Mouse (Mus musculus) thymus, adult 2 months (tissue): ENCODE data around the gene Crtap. TPM values are rescaled to one million over a fixed set of nuclear protein-coding genes. Genes with fewer than 3 reads are reported as not detected.

Experiments used
- DNase-seq: peaks from one replicate; pipeline ENCODE4 v3.0.0; 2021
- H3K27ac ChIP-seq: fragments of 200-500 bp; 2 replicates; pipeline ENCODE4 v1.5.1; 2012; ENCODE audit warnings: low read length, control low read depth; ENCODE audit not compliant: control insufficient read depth, insufficient read depth
- H3K27me3 ChIP-seq: fragments of 200-500 bp; 2 replicates; pipeline ENCODE4 v1.6.1; 2012; ENCODE audit warnings: mild to moderate bottlenecking, low read length, moderate library complexity, mixed read lengths; ENCODE audit not compliant: control insufficient read depth, insufficient read depth
- H3K36me3 ChIP-seq: fragments of 200-500 bp; 2 replicates; pipeline ENCODE4 v1.6.1; 2012; ENCODE audit warnings: mild to moderate bottlenecking, low read length, moderate library complexity; ENCODE audit not compliant: control insufficient read depth, insufficient read depth
- H3K4me1 ChIP-seq: fragments of 200-500 bp; replicated peaks from 2 replicates; pipeline ENCODE4 v1.6.1; 2012; ENCODE audit warnings: low read length; ENCODE audit not compliant: control insufficient read depth, insufficient read depth
- H3K4me3 ChIP-seq: fragments of 200-500 bp; 2 replicates; pipeline ENCODE4 v1.5.1; 2012; ENCODE audit warnings: mild to moderate bottlenecking, low read length, control low read depth, moderate library complexity; ENCODE audit not compliant: control insufficient read depth, insufficient read depth
- CTCF ChIP-seq: fragments of 200-500 bp; IDR thresholded peaks from 2 replicates; pipeline ENCODE4 v1.5.1; 2012; ENCODE audit warnings: mild to moderate bottlenecking, control low read depth, low read length, moderate library complexity, borderline replicate concordance; ENCODE audit not compliant: control insufficient read depth, poor library complexity, insufficient read depth; ENCODE audit errors: extremely low read depth
- POLR2A ChIP-seq: fragments of 200-500 bp; IDR thresholded peaks from 2 replicates; pipeline ENCODE4 v1.6.1; 2012; ENCODE audit warnings: mild to moderate bottlenecking, low read length, control low read depth, moderate library complexity; ENCODE audit not compliant: control insufficient read depth, poor library complexity, insufficient read depth; ENCODE audit errors: extremely low read depth
- WGBS: fragments of 180-500 bp; shearing (Covaris S2); methylation state at CpG from one replicate; pipeline ENCODE4 v1.1.7; 2018; 5-methylcytosine and 5-hydroxymethylcytosine counted together
- polyA plus RNA-seq: library from polyadenylated mRNA; depleted of rRNA; stranded (reverse); fragments of >200 nt; gene quantifications from 2 replicates; pipeline ENCODE4 v1.2.3, GENCODE M21; 2012; rRNA removed

The Crtap gene
- 33.8 and 34.0 TPM in 2 replicates for polyA plus RNA-seq

- no peak within 1 kb of the TSS for H3K27ac ChIP-seq
- WGBS = 3% methylated on average over 95 of the region's 96 CpGs
- TF ChIP-seq CTCF = no peak
- TF ChIP-seq POLR2A = no peak
- H3K36me3 ChIP-seq = no peaks in the 10 kb centered on the region
- H3K4me3 ChIP-seq = peak within 1 kb of the TSS; percentile 83
- H3K4me1 ChIP-seq = 0 out of 2 replicates have a peak, but pooled peaks cover 2% of the 10 kb centered on the region
- peak; percentile 65 for DNase-seq
- no peaks in the 10 kb centered on the region for H3K27me3 ChIP-seq
These were observed at the start of gene Crtap for GRCm38 (mm10) chr9:114389905-114390748. Gene Crtap (minus strand): TSS chr9:114390675.

- no peak for TF ChIP-seq CTCF
- no peak for TF ChIP-seq POLR2A
These were observed 45.2 kb upstream of the Crtap start for GRCm38 (mm10) chr9:114435668-114436067.

GRCm38 (mm10) chr9:114428103-114428834 is 37.8 kb upstream of the Crtap start:
- H3K27me3 ChIP-seq = no peaks in the 10 kb centered on the region
- TF ChIP-seq CTCF (no peak), POLR2A (no peak)
- no peaks in the 10 kb centered on the region for H3K36me3 ChIP-seq
- no peak overlapping the region for H3K4me3 ChIP-seq
- no peak for DNase-seq
- peaks cover 40% of the 10 kb centered on the region for H3K4me1 ChIP-seq
- H3K27ac ChIP-seq = peak overlapping the region; percentile 69
- WGBS = 77% methylated on average over 12 of the region's 12 CpGs

More at GRCm38 (mm10) chr9:114435668-114436067, 45.2 kb upstream of the Crtap start:
- Histone ChIP-seq H3K27me3 (no peaks in the 10 kb centered on the region), H3K36me3 (no peaks in the 10 kb centered on the region), H3K4me3 (no peak overlapping the region), H3K4me1 (peaks cover 26% of the 10 kb centered on the region), H3K27ac (peak overlapping the region; percentile 41; the same call in 1 of the 2 replicates)
- WGBS = 66% methylated on average over 2 of the region's 2 CpGs
- DNase-seq = peak; percentile 48

- DNase-seq = no peak
- Histone ChIP-seq H3K27me3 (no peaks in the 10 kb centered on the region), H3K4me3 (no peak overlapping the region), H3K36me3 (no peaks in the 10 kb centered on the region), H3K4me1 (peaks cover 42% of the 10 kb centered on the region), H3K27ac (peak overlapping the region; percentile 30; the same call in 1 of the 2 replicates)
- TF ChIP-seq POLR2A (no peak), CTCF (no peak)
- 55% methylated on average over 8 of the region's 8 CpGs for WGBS
These were observed 37.0 kb upstream of the Crtap start for GRCm38 (mm10) chr9:114427425-114427824.

- no peak for DNase-seq
- Histone ChIP-seq H3K27ac (no peak overlapping the region), H3K4me3 (no peak overlapping the region), H3K36me3 (no peaks in the 10 kb centered on the region), H3K27me3 (no peaks in the 10 kb centered on the region), H3K4me1 (peaks cover 44% of the 10 kb centered on the region)
- WGBS = 66% methylated on average over 5 of the region's 5 CpGs
- no peak for TF ChIP-seq POLR2A
- TF ChIP-seq CTCF = no peak
These were observed 35.7 kb upstream of the Crtap start for GRCm38 (mm10) chr9:114426201-114426600.

- TF ChIP-seq CTCF (no peak), POLR2A (no peak)
- over 99% methylated on average over 5 of the region's 5 CpGs for WGBS
- DNase-seq = no peak
- Histone ChIP-seq H3K4me1 (peaks cover 44% of the 10 kb centered on the region), H3K4me3 (no peak overlapping the region), H3K36me3 (no peaks in the 10 kb centered on the region), H3K27ac (no peak overlapping the region), H3K27me3 (no peaks in the 10 kb centered on the region)
These were observed 35.1 kb upstream of the Crtap start for GRCm38 (mm10) chr9:114425576-114425975.
